Mouse (Mus musculus) heart, embryonic 14.5 days (tissue): Measurements from ENCODE around the gene Dmgdh. TPM values are rescaled to one million over a fixed set of nuclear protein-coding genes. Genes with fewer than 3 reads are reported as not detected.

Source experiments
- ATAC-seq: fragments of 200-750 bp; cut with Nextera tagmentation; 2 replicates; pipeline ENCODE4 v1.8.0; 2017; ENCODE audit warnings: low read depth, moderate TSS enrichment; ENCODE audit not compliant: insufficient number of reproducible peaks, insufficient read depth, low FRiP score
- H3K27ac ChIP-seq, 2 experiments: fragments of 200-500 bp in 1 of 2; fragments of 300-500 bp in 1 of 2; sonication (generic) in 1 of 2; replicated peaks in 1 of 2; 2 replicates each; pipeline ENCODE4 v1.5.1; 2012 to 2014; ENCODE audit warnings: low read depth in 2 of 2, low read length in 2 of 2, control low read depth in 1 of 2, mild to moderate bottlenecking in 1 of 2, mixed read lengths in 1 of 2; ENCODE audit not compliant: control insufficient read depth in 1 of 2, insufficient read depth in 1 of 2
- H3K27me3 ChIP-seq: fragments of 300-500 bp; sonication (generic); 2 replicates; pipeline ENCODE4 v1.6.1; 2014; ENCODE audit warnings: mild to moderate bottlenecking, low read length, control low read depth; ENCODE audit not compliant: control insufficient read depth, insufficient read depth
- H3K36me3 ChIP-seq: fragments of 300-500 bp; sonication (generic); 2 replicates; pipeline ENCODE4 v1.6.1; 2014; ENCODE audit warnings: mild to moderate bottlenecking, control low read depth, low read length, mixed read lengths; ENCODE audit not compliant: control insufficient read depth, insufficient read depth
- H3K4me1 ChIP-seq, 2 experiments: fragments of 200-500 bp in 1 of 2; fragments of 300-500 bp in 1 of 2; sonication (generic) in 1 of 2; 2 replicates each; pipeline ENCODE4 v1.6.1; 2012 to 2014; ENCODE audit warnings: low read length in 2 of 2, control low read depth in 1 of 2, mixed read lengths in 1 of 2; ENCODE audit not compliant: control insufficient read depth in 2 of 2, insufficient read depth in 2 of 2
- H3K4me2 ChIP-seq: fragments of 300-500 bp; sonication (generic); 2 replicates; pipeline ENCODE4 v1.6.1; 2014; ENCODE audit warnings: mild to moderate bottlenecking, low read length
- H3K4me3 ChIP-seq, 2 experiments: fragments of 200-500 bp in 1 of 2; fragments of 300-500 bp in 1 of 2; sonication (generic) in 1 of 2; 2 replicates each; pipeline ENCODE4 v1.5.1; 2012 to 2014; ENCODE audit warnings: low read length in 2 of 2, mild to moderate bottlenecking in 2 of 2, control low read depth in 1 of 2, low read depth in 1 of 2, moderate library complexity in 1 of 2; ENCODE audit not compliant: control insufficient read depth in 1 of 2, insufficient read depth in 1 of 2
- H3K9ac ChIP-seq: fragments of 300-500 bp; sonication (generic); 2 replicates; pipeline ENCODE4 v1.6.1; 2014; ENCODE audit warnings: mild to moderate bottlenecking, low read length
- H3K9me3 ChIP-seq: fragments of 300-500 bp; sonication (generic); 2 replicates; pipeline ENCODE4 v1.6.1; 2016; ENCODE audit warnings: low read length, control low read depth; ENCODE audit not compliant: control insufficient read depth
- WGBS: fragments of 180-500 bp; shearing (Covaris S2); extraction: QIAGEN DNeasy Blood & Tissue Kit; methylation state at CpG from one replicate; pipeline ENCODE4 v1.1.7; 2014; 5-methylcytosine and 5-hydroxymethylcytosine counted together
- polyA plus RNA-seq: library from polyadenylated mRNA; unstranded; fragments of >200 nt; fragmentation: Nextera tagmentation; extraction: Ambion mirVana; gene quantifications from 2 replicates; pipeline ENCODE4 v1.2.1, GENCODE M21; 2014

The Dmgdh gene
- polyA plus RNA-seq: 0.08 TPM in 1 of 2 replicates, not detected in the other

DNA sequence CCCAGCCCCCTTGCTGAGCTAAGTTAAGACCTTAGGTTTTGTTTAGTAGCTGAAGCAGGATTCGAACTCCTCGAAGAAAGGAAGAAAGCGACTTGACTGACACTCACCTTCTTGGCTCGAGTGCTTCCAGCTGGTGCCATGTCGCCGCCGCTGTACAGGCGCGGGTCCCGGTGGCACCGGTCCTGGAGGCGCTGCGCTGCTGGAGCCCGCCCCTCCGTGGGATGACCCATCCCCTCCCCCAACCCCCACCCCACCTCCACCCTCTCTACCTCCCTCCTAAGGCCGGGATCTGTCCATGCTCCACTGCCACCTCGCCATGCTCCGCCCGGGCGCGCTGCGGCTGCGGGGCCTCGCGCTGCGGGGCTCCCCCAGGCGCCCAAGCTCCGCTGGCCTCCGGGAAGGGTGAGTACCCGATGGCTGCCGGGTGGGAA, at the start of gene Dmgdh, which contains the start of gene Bhmt2:
Dmgdh (plus strand) TSS at position 303 of the 431 bp plus-strand sequence.
Bhmt2 (minus strand) TSS at position 172 of the 431 bp plus-strand sequence.
- Histone ChIP-seq H3K27ac (no peak within 1 kb of the TSS), H3K4me2 (peak within 1 kb of the TSS; percentile 58), H3K36me3 (no peaks in the 10 kb centered on the region), H3K9ac (peak within 1 kb of the TSS; percentile 19; the same call in 1 of the 2 replicates), H3K27me3 (peaks cover 6% of the 10 kb centered on the region; the same call in 1 of the 2 replicates), H3K4me1 (no peaks in the 10 kb centered on the region), H3K9me3 (no peaks in the 10 kb centered on the region), H3K4me3 (peak within 1 kb of the TSS; percentile 23 to 24; a peak in 3 of 4 replicates)
- ATAC-seq: no peak
- WGBS: 7% methylated on average over 31 of the region's 31 CpGs

DNA sequence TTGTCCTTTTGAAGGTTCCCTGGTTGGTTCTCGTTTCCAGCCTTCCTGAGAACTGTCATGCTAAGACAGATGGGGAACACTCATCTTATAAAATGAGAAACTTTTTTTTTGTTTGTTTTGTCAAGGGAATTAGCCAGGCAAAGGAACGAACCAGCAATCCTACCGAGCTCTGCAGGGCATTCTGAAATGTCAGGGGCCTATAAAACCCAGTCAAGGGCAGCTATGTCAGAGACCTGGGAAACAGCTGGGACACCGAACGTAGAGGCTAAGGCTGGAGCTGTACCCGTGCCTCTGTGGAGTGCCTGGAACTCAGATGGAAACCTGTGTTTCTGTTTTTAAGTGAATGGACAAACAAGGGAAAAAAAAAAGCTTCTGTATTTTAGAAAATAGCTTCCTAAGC, 45.4 kb upstream of the Dmgdh start:
- WGBS: 45% methylated on average over 6 of the region's 6 CpGs
- no peaks in the 10 kb centered on the region for H3K27me3 ChIP-seq
- H3K27ac ChIP-seq: no peak overlapping the region
- H3K9ac ChIP-seq: no peak overlapping the region
- H3K4me2 ChIP-seq: no peak overlapping the region
- no peaks in the 10 kb centered on the region for H3K9me3 ChIP-seq
- no peak for ATAC-seq
- H3K4me1 ChIP-seq: no peaks in the 10 kb centered on the region
- H3K36me3 ChIP-seq: no peaks in the 10 kb centered on the region
- H3K4me3 ChIP-seq: no peak overlapping the region

DNA sequence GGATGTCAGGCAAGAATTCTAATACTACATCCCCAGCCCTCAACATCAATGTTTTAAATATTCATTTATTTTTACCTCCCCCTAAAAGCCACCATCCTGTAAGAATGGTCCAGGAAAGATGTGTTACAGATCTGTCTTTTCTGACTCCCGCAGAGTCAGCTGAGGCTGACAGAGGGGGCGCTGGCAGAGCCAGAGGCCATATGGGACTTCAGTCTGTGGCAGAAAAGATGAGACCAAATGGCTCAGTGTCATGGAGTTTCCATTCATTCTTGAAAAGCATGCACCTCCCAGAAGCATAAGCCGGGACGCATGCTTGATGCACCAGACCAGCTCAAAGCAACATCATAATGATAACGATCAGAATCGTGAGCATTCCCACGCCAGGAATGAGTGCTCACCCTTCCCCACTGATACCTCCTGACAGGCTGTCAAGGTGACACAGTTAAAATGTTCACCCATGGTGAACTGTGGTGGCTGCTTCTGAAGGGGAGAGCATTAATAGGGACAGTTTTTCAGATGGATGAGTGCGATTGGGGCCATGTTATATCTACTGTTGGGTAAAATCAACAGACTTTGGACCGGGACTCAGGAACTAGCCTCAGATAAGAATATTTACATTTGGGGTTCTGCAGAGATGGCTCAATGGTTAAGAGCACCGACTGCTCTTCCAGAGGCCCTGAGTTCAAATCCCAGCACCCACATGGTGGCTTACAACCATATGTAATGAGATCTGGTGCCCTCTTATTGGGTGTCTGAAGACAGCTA, 43.1 kb upstream of the Dmgdh start:
- Histone ChIP-seq H3K27me3 (no peaks in the 10 kb centered on the region), H3K27ac (no peak overlapping the region), H3K4me3 (no peak overlapping the region), H3K4me2 (no peak overlapping the region), H3K9me3 (no peaks in the 10 kb centered on the region), H3K4me1 (no peaks in the 10 kb centered on the region), H3K36me3 (no peaks in the 10 kb centered on the region), H3K9ac (no peak overlapping the region)
- ATAC-seq: no peak
- 76% methylated on average over 10 of the region's 10 CpGs for WGBS

DNA sequence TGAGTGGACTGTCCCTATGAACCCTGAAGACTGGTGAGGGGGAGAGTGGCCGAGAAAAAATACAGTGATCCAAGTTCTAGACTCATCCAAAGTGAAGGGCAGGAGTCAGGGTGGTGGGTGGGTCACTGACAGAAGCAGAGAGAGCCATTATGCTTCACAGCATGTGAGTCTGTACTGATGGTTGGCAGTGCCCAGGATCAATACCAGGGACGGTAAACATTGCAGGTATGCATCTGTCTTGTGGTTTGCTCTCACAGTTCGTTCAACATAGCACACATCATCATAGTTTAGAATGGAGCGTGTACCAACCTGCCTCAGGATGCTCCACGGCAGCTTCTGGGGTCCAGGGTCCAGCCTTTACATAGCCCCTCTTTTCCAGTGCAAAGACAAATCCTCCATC, 41.3 kb upstream of the Dmgdh start:
- Histone ChIP-seq H3K27ac (no peak overlapping the region), H3K4me2 (no peak overlapping the region), H3K9ac (no peak overlapping the region), H3K4me3 (no peak overlapping the region), H3K36me3 (no peaks in the 10 kb centered on the region), H3K27me3 (no peaks in the 10 kb centered on the region), H3K4me1 (no peaks in the 10 kb centered on the region), H3K9me3 (no peaks in the 10 kb centered on the region)
- 85% methylated on average over 5 of the region's 5 CpGs for WGBS
- ATAC-seq: no peak

DNA sequence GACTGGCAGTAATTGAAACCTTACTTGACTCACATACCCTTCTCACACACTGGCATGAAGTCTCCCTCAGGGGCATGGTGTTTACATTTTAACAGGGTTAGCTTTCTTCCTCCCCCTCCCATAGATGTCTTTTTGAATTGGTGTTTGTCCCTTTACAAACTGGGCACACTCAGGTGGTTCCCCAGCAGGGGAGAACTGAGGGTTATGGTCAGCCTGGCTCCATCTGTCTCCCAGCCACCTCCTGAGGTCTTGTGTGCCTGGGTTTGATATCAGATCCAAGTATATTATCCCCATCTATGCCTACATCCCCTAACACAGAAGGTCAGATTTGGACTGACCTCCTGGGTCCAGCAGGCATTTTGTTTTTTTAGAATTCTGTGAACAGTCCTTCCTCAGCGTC, 37.7 kb upstream of the Dmgdh start:
- Histone ChIP-seq H3K27me3 (no peaks in the 10 kb centered on the region), H3K9ac (no peak overlapping the region), H3K4me2 (no peak overlapping the region), H3K36me3 (no peaks in the 10 kb centered on the region), H3K4me3 (no peak overlapping the region), H3K27ac (no peak overlapping the region), H3K4me1 (no peaks in the 10 kb centered on the region), H3K9me3 (no peaks in the 10 kb centered on the region)
- ATAC-seq: no peak
- 75% methylated on average over 1 of the region's 1 CpGs for WGBS

DNA sequence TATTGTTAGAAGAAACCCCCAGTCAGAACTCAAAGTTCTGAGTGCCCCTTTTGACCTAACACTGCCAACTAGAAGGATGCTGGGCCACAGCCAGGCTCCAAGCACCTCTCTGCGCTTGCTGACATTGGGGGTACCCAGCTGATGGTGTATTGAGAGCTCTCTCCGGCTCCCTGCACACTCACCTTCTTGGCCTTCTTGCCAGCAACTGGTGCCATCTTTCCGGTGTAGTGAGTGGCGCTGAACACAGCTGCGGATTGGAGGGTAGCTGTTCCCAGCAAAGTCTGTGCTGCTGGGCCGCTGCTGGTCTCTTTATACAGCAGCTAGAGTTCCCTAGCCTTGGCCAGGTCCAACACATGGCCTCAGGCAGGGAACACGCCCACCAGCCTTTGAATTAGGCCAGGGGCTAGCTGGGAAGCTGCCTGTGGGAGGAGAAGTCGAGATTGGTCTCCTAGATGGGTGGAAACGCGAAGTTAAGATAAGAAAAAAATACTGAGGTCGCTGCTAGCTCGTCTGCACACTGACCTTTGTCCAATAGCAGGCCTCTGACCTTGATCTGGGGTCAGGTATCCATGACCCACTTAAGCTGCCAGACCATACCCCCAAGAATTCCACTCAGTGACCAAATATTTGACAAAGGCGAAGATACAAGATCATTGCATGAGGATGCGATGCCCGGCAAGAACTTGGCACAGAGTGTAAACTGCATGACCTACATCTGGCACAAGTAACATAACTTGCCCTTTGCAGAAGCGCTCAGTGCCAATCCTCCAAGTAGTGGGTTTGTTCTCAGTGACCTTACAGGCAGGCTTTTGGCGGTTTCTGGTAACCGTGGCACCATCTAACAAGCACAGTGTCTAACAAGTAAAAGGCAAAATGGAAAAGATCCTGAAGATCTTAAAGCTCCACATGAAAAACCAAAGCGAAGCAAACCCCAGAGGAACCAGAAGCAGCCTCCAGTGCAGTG, 36.7 kb upstream of the Dmgdh start, which contains the start of gene Bhmt:
Bhmt (minus strand) TSS at position 680 of the 964 bp plus-strand sequence.
- Histone ChIP-seq H3K27ac (no peak within 1 kb of the TSS), H3K9ac (no peak within 1 kb of the TSS), H3K36me3 (no peaks in the 10 kb centered on the region), H3K4me3 (no peak within 1 kb of the TSS), H3K9me3 (no peaks in the 10 kb centered on the region), H3K27me3 (no peaks in the 10 kb centered on the region), H3K4me1 (no peaks in the 10 kb centered on the region), H3K4me2 (no peak within 1 kb of the TSS)
- 65% methylated on average over 19 of the region's 19 CpGs for WGBS
- no peak for ATAC-seq

DNA sequence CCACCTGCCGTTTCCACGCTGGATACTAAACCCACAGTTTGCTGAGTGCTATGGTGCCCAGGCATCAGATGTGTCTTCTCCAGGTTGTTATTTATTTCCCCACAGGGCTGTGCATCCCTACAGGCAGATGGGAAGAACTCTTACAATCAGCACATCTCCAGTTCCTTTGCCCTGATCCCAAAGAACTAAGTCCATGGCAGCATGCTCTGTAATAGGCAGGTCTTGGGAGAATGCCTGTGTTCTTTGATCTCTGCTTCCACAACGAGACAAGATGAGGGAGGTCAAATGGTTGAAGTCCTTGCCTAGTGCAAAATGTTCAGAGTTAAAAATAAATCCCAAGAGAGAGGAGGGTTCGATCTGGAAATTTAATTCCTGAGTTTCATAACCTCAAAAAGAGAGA, 34.6 kb upstream of the Dmgdh start:
- Histone ChIP-seq H3K4me3 (no peak overlapping the region), H3K4me1 (no peaks in the 10 kb centered on the region), H3K27me3 (no peaks in the 10 kb centered on the region), H3K9me3 (no peaks in the 10 kb centered on the region), H3K4me2 (no peak overlapping the region), H3K9ac (no peak overlapping the region), H3K27ac (no peak overlapping the region), H3K36me3 (no peaks in the 10 kb centered on the region)
- 56% methylated on average over 4 of the region's 4 CpGs for WGBS
- ATAC-seq: no peak
